Mouse (Mus musculus): ENCODE results near the gene Ankra2. TPM values are rescaled to one million over a fixed set of nuclear protein-coding genes. Genes with fewer than 3 reads are reported as not detected.

The Ankra2 gene
- polyA plus RNA-seq, 2 experiments = 8.0 to 10.0 TPM

GRCm38 (mm10) chr13:98306393-98306792 lies 43.5 kb downstream of the Ankra2 start:
- ATAC-seq (ENCODE audit: insufficient read depth) (no peak), DNase-seq (ENCODE audit: low read depth in 3 of 3, low spot score in 3 of 3) (no peak)
- peaks cover 31% of the 10 kb centered on the region for H3K36me3 ChIP-seq (replicated peaks; ENCODE audit: control insufficient read depth, insufficient read depth, low read depth)
- H3K4me3 ChIP-seq (ENCODE audit: insufficient read depth in 1 of 2, low read depth in 2 of 2, low read length in 2 of 2) = no peak overlapping the region
- TF ChIP-seq EP300 (IDR thresholded peaks at IDR 0.05; ENCODE audit: low read depth) (no peak), CTCF (IDR thresholded peaks at IDR 0.05; ENCODE audit: low read depth) (no peak)
- no peaks in the 10 kb centered on the region for H3K27me3 ChIP-seq (ENCODE audit: control insufficient read depth, insufficient read depth, low read length)
- no peak overlapping the region for H3K27ac ChIP-seq
- 53% methylated on average over 5 of the region's 5 CpGs for WGBS (ENCODE audit: insufficient replicate concordance)
- no peaks in the 10 kb centered on the region for H3K9me3 ChIP-seq (ENCODE audit: control insufficient read depth, low read length)
- no peak overlapping the region for H3K4me2 ChIP-seq (ENCODE audit: low read depth)
- no peak overlapping the region for H3K9ac ChIP-seq (replicated peaks)
- no peaks in the 10 kb centered on the region for H3K4me1 ChIP-seq (replicated peaks; ENCODE audit: control insufficient read depth in 2 of 2, insufficient read depth in 2 of 2, low read length in 1 of 2)

GRCm38 (mm10) chr13:98306852-98307475 lies 44.1 kb downstream of the Ankra2 start:
- Histone ChIP-seq H3K36me3 (replicated peaks; ENCODE audit: control insufficient read depth, insufficient read depth, low read depth) (peaks cover 36% of the 10 kb centered on the region), H3K9me3 (ENCODE audit: control insufficient read depth, low read length) (no peaks in the 10 kb centered on the region), H3K27me3 (ENCODE audit: control insufficient read depth, insufficient read depth, low read length) (no peaks in the 10 kb centered on the region), H3K27ac (no peak overlapping the region), H3K9ac (replicated peaks) (no peak overlapping the region), H3K4me1 (replicated peaks; ENCODE audit: control insufficient read depth in 2 of 2, insufficient read depth in 2 of 2, low read length in 1 of 2) (no peaks in the 10 kb centered on the region), H3K4me2 (ENCODE audit: low read depth) (no peak overlapping the region), H3K4me3 (ENCODE audit: insufficient read depth in 1 of 2, low read depth in 2 of 2, low read length in 2 of 2) (no peak overlapping the region)
- TF ChIP-seq EP300 (IDR thresholded peaks at IDR 0.05; ENCODE audit: low read depth) (no peak), CTCF (IDR thresholded peaks at IDR 0.05; ENCODE audit: low read depth) (no peak)
- DNase-seq (ENCODE audit: low read depth in 3 of 3, low spot score in 3 of 3) (no peak), ATAC-seq (ENCODE audit: insufficient read depth) (no peak)
- 62% methylated on average over 14 of the region's 14 CpGs for WGBS (ENCODE audit: insufficient replicate concordance)

- TF ChIP-seq CTCF (IDR thresholded peaks at IDR 0.05; ENCODE audit: low read depth) (no peak), EP300 (IDR thresholded peaks at IDR 0.05; ENCODE audit: low read depth) (no peak)
- no peaks in the 10 kb centered on the region for H3K4me1 ChIP-seq (replicated peaks; ENCODE audit: control insufficient read depth in 2 of 2, insufficient read depth in 2 of 2, low read length in 1 of 2)
- H3K27me3 ChIP-seq (ENCODE audit: control insufficient read depth, insufficient read depth, low read length) = no peaks in the 10 kb centered on the region
- DNase-seq (ENCODE audit: low read depth in 3 of 3, low spot score in 3 of 3) (no peak), ATAC-seq (ENCODE audit: insufficient read depth) (no peak)
- no peak overlapping the region for H3K27ac ChIP-seq
- WGBS (ENCODE audit: insufficient replicate concordance) = 80% methylated on average over 5 of the region's 5 CpGs
- no peak overlapping the region for H3K9ac ChIP-seq (replicated peaks)
- H3K9me3 ChIP-seq (ENCODE audit: control insufficient read depth, low read length) = no peaks in the 10 kb centered on the region
- no peak overlapping the region for H3K4me3 ChIP-seq (ENCODE audit: insufficient read depth in 1 of 2, low read depth in 2 of 2, low read length in 2 of 2)
- H3K4me2 ChIP-seq (ENCODE audit: low read depth) = no peak overlapping the region
- H3K36me3 ChIP-seq (replicated peaks; ENCODE audit: control insufficient read depth, insufficient read depth, low read depth) = peaks cover 45% of the 10 kb centered on the region
These were observed 45.1 kb downstream of the Ankra2 start for GRCm38 (mm10) chr13:98308004-98308403.

- H3K36me3 ChIP-seq (replicated peaks; ENCODE audit: control insufficient read depth, insufficient read depth, low read depth) = peaks cover 52% of the 10 kb centered on the region
- H3K9me3 ChIP-seq (ENCODE audit: control insufficient read depth, low read length) = no peaks in the 10 kb centered on the region
- no peak for DNase-seq (ENCODE audit: low read depth in 3 of 3, low spot score in 3 of 3)
- H3K27ac ChIP-seq = no peak overlapping the region
- TF ChIP-seq CTCF (IDR thresholded peaks at IDR 0.05; ENCODE audit: low read depth) = no peak
- no peak for TF ChIP-seq EP300 (IDR thresholded peaks at IDR 0.05; ENCODE audit: low read depth)
- no peak overlapping the region for H3K9ac ChIP-seq (replicated peaks)
- no peaks in the 10 kb centered on the region for H3K4me1 ChIP-seq (replicated peaks; ENCODE audit: control insufficient read depth in 2 of 2, insufficient read depth in 2 of 2, low read length in 1 of 2)
- no peak overlapping the region for H3K4me2 ChIP-seq (ENCODE audit: low read depth)
- no peaks in the 10 kb centered on the region for H3K27me3 ChIP-seq (ENCODE audit: control insufficient read depth, insufficient read depth, low read length)
- H3K4me3 ChIP-seq (ENCODE audit: insufficient read depth in 1 of 2, low read depth in 2 of 2, low read length in 2 of 2) = no peak overlapping the region
- WGBS (ENCODE audit: insufficient replicate concordance) = 72% methylated on average over 4 of the region's 4 CpGs
- ATAC-seq (ENCODE audit: insufficient read depth) = no peak
These were observed 45.9 kb downstream of the Ankra2 start for GRCm38 (mm10) chr13:98308724-98309123.

GRCm38 (mm10) chr13:98311597-98311996 lies 48.7 kb downstream of the Ankra2 start:
- TF ChIP-seq CTCF (IDR thresholded peaks at IDR 0.05; ENCODE audit: low read depth) = no peak
- TF ChIP-seq EP300 (IDR thresholded peaks at IDR 0.05; ENCODE audit: low read depth) = no peak
- Histone ChIP-seq H3K4me3 (ENCODE audit: insufficient read depth in 1 of 2, low read depth in 2 of 2, low read length in 2 of 2) (no peak overlapping the region), H3K9me3 (ENCODE audit: control insufficient read depth, low read length) (no peaks in the 10 kb centered on the region), H3K9ac (replicated peaks) (no peak overlapping the region), H3K4me2 (ENCODE audit: low read depth) (no peak overlapping the region), H3K36me3 (replicated peaks; ENCODE audit: control insufficient read depth, insufficient read depth, low read depth) (peaks cover 56% of the 10 kb centered on the region), H3K27ac (no peak overlapping the region), H3K27me3 (ENCODE audit: control insufficient read depth, insufficient read depth, low read length) (no peaks in the 10 kb centered on the region), H3K4me1 (replicated peaks; ENCODE audit: control insufficient read depth in 2 of 2, insufficient read depth in 2 of 2, low read length in 1 of 2) (peaks cover 7 to 9% of the 10 kb centered on the region in 2 experiments; a peak in 3 of 4 replicates)
- DNase-seq (ENCODE audit: low read depth in 3 of 3, low spot score in 3 of 3) (no peak), ATAC-seq (ENCODE audit: insufficient read depth) (no peak)
- WGBS (ENCODE audit: insufficient replicate concordance) = 87% methylated on average over 5 of the region's 5 CpGs
